Mouse (Mus musculus): ENCODE data around the gene Ppp2r1a. TPM values are rescaled to one million over a fixed set of nuclear protein-coding genes. Genes with fewer than 3 reads are reported as not detected.

Ppp2r1a gene
- polyA plus RNA-seq (2012; rRNA removed), result 189 and 212 TPM in 2 replicates

GRCm38 (mm10) chr17:20944985-20945891 lies at the start of gene Ppp2r1a:
Gene Ppp2r1a, plus strand, starts transcription at chr17:20945311.

GRCm38 (mm10) chr17:20904991-20905390 lies 40.1 kb upstream of the Ppp2r1a start, which contains the start of gene Vmn1r231:
Gene Vmn1r231, minus strand, starts transcription at chr17:20905091.

GRCm38 (mm10) chr17:20919614-20920013 lies 25.5 kb upstream of the Ppp2r1a start, which contains the start of gene Vmn1r232:
Gene Vmn1r232, minus strand, starts transcription at chr17:20919714.

GRCm38 (mm10) chr17:20996364-20996763 lies 51.3 kb downstream of the Ppp2r1a start, which contains the start of gene Vmn1r233:
Gene Vmn1r233, minus strand, starts transcription at chr17:20996464.

GRCm38 (mm10) chr17:21008382-21009331 lies 63.5 kb downstream of the Ppp2r1a start, which contains the start of gene Zfp160:
Gene Zfp160, plus strand, starts transcription at chr17:21008903.

Other genes with a start within 250 kb of the Ppp2r1a start
- not detected in 2 replicates for gene Vmn1r227, start 215.5 kb upstream of the Ppp2r1a start, polyA plus RNA-seq (2012; rRNA removed)
- not detected in 2 replicates for gene Vmn1r228, start 159.2 kb upstream of the Ppp2r1a start, polyA plus RNA-seq (2012; rRNA removed)
- not detected in 2 replicates for gene Vmn1r229, start 133.8 kb upstream of the Ppp2r1a start, polyA plus RNA-seq (2012; rRNA removed)
- not detected in 2 replicates for gene Vmn1r230, start 104.9 kb upstream of the Ppp2r1a start, polyA plus RNA-seq (2012; rRNA removed)
- gene Vmn1r231, start 40.2 kb upstream of the Ppp2r1a start, polyA plus RNA-seq (2012; rRNA removed), result not detected in 2 replicates
- not detected in 2 replicates for gene Vmn1r232, start 25.6 kb upstream of the Ppp2r1a start, polyA plus RNA-seq (2012; rRNA removed)
- gene Vmn1r233, start 51.2 kb downstream of the Ppp2r1a start, polyA plus RNA-seq (2012; rRNA removed), result not detected in 2 replicates
- 1.1 and 2.2 TPM in 2 replicates for gene Zfp160, start 63.6 kb downstream of the Ppp2r1a start, polyA plus RNA-seq (2012; rRNA removed)

Data from ovary, adult 2 months (tissue).